Mouse (Mus musculus) cerebellum, postnatal 14 days (tissue): ENCODE results near the gene Plcb1.

Experiments used
- DNase-seq, 2 experiments: peaks; one replicate each; pipeline ENCODE4 v3.0.0; 2021; ENCODE audit warnings: mixed read lengths in 2 of 2

Gene Plcb1

GRCm38 (mm10) chr2:135439546-135440517 lies 654.0 kb downstream of the Plcb1 start:
- peak; percentile 54 to 62 for DNase-seq

DNA sequence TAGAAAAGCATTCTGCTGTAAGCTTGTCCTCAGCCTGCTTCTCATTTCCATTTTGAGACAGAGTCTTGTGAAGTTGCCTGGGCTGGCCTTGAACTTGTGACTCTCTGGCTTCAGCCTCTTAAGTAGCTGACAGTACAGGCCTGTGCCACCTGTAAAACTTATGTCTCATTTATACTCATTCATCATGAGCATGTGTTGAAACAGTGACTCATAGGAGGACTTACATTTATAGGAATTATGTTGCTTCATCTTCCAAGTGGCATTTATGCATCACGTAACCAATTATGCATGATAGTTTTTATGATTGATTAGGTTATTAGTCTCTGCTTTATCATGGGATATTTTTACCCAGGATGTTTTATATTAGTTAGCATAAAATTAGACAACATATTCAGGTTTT lies 667.7 kb downstream of the Plcb1 start:
- DNase-seq, result no peak

DNA sequence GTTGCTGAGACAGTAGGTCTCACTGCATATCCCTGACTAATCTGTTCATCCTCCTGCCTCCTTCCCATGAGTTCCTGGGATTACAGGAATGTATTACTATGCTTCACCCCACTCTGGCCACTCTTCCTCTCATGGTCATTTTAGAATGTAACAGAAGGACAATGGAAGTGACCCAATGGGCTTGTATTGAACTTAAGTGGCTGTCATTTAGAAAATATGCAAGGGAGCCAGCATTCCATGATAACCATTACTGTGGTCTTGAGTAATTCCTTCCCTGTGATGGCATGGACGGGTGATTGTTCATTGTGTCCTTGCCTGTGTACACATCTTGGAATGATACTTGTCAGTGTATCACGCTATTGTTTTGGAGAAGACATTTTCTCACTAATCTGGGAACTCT lies 668.1 kb downstream of the Plcb1 start:
- DNase-seq, result no peak

- DNase-seq, result no peak
Measured at GRCm38 (mm10) chr2:135454455-135454854, 668.6 kb downstream of the Plcb1 start.

GRCm38 (mm10) chr2:135467895-135468294 lies 682.0 kb downstream of the Plcb1 start:
- DNase-seq, result peak; percentile 66 to 72

DNA sequence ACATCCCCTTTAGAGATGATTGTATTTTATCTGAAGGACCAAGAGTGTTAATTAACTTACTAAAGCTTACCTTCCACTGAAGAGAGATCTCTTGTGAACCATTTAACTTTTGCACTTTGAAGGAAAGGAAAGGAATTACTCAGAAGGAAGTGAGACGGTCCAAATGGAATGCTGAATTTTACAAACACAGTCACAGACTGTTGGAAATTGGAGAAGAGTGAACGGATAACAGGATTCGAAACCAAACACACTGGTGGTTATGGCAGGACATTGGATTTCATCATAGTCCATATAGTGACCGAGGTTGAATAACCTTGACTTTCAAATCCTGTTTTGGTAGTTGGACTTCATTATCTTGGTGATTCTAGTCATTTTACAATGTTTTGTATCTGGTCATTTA lies 688.2 kb downstream of the Plcb1 start:
- DNase-seq, result no peak

DNA sequence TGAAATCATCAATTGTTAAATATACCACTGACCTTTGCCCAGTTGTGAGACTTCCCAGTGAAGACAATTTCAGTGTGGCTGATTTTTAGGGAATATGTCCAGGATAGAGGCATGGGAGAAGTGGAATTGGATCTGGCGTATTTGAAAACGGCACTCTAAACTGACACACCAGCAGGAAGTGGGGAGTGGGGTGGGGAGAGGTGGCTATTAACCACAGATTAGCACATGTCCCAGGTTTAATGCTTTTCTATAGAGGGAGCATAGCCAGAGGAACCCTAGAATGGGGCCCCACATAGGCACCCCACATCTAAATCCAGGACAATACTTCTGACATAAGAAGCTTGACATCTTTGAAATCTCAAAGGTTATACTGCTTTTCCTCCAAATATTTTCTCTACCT lies 699.4 kb downstream of the Plcb1 start:
- no peak for DNase-seq

GRCm38 (mm10) chr2:135488277-135488676 lies 702.4 kb downstream of the Plcb1 start:
- DNase-seq, result no peak

DNA sequence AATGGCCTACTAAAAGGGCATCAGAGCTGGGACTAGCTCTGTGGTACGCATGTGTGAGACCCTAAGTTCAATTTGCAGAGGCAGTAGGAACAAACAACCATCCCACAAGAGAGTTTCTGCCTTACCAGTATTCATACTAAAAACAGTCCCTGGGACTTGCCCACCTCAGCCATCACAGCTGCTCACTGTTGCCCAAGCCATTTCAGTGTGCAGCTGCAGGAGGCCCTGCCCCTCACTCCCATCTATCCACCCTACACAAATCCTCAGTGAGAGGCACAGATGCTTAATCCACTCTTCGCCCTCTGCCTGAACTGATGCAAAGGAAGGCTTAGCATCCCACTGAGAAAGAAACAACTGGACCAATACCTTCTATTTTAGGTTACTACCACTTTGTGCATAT lies 703.3 kb downstream of the Plcb1 start:
- no peak for DNase-seq

DNA sequence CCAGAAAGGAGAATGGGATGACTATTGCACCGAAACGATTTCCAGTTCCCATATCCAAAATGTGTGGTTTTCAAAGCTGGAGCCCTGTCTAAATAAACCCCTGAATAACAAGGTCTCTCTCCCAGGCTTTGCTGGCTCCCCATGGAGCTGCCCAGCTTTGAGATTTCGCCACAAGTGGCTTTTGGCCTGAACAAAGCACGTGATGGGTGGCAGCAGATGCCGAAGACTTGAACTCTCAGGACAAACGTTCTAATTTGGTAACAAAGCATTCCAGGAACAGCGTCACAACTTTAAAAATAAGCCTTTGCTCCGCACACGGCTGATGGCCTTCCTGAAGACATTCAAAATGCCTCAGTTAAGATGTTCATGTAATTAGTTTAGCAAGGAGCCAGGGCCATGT lies 706.9 kb downstream of the Plcb1 start:
- DNase-seq, result no peak

DNA sequence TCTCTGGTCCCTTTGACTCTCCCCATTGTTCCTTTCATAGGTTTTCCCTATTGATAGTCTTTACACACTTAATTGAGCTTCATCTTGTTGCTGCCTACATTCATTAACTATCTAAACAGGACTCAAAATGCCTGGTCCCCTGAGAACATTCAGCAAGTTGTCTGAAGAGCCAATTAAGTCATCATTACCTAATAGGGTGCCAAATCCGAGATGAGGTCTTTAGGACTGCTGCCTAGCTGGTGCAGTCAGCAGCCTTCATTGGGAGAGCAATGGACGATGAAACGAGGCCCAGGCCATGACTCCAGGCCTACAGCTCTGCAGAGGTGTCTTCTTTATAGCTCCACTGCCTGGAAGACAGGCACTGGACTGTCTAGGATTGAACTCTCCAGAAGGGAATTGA lies 710.7 kb downstream of the Plcb1 start:
- DNase-seq, result no peak

GRCm38 (mm10) chr2:135497251-135497650 lies 711.4 kb downstream of the Plcb1 start:
- no peak for DNase-seq

DNA sequence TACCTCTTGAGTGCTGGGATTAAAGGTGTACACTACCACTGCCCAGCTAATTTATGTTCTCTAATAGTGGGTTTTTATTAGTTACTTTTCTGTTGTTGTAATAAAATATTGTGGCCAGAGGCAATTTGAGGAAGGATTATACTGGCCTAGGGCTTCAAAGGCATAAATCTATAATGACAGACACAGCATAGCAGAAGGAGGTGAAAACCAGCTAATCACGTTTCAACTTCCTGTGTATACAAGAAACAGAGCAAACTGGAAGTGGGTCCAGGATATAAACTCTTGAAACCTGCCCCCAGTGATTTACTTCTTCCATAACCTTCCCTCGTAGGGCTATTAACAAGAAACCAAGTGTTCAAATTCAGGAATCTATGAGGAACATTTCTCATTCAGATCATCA lies 715.0 kb downstream of the Plcb1 start:
- DNase-seq, result no peak

GRCm38 (mm10) chr2:135503328-135503997 lies 717.6 kb downstream of the Plcb1 start:
- no peak for DNase-seq

DNA sequence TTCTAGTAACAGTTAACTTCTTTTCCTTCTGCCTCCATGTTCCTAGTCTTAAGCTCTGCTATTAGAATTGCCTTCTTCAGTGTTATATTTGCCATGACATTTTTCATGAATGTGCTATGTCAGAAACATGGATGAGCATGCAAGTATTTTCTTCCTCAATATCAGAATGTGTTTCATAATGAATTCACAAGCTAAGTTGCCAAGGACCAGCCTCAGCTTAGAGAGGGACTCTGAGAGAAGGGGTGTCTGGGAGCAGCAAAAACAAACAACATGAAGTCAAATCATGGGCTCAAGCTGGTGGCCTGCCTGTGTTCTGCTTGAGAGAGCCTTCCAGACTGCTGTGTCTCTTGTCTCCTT lies 718.1 kb downstream of the Plcb1 start:
- DNase-seq, result no peak

GRCm38 (mm10) chr2:135507111-135507510 lies 721.2 kb downstream of the Plcb1 start:
- DNase-seq, result peak; percentile 63 to 66

GRCm38 (mm10) chr2:135518956-135519355 lies 733.1 kb downstream of the Plcb1 start:
- DNase-seq, result no peak
